In the genomic region with DNA sequence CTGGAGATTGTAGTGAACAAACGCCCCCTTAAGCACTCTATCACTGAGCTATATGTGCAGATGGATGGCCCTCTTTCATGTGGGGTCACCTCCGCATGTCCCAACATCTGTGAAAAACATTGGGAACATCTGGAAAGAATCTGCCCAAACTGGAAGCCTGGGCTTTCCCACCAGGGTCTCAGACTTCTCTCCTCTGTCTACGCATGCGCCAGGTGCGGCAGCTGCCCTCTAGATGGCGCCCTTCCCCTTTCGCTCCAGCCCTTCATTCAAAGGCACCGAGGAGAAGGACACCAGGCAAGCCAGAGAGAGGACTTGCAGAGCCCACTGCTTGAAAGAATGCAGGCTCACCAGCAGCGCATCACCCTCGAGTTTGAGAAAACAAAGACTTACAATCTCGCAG, we compare ENCODE assay signal across 7 mouse cellular contexts. TPM values are rescaled to one million over a fixed set of nuclear protein-coding genes. Genes with fewer than 3 reads are reported as not detected.
DNase-seq lines count a peak whose midpoint lies in the region; ATAC-seq lines count a peak whose summit lies in the region.

No protein-coding gene starts in this region.

- 2% methylated on average over 11 of the region's 11 CpGs for WGBS in embryonic facial prominence, embryonic 10.5 days
- 2% methylated on average over 11 of the region's 11 CpGs for WGBS in limb, embryonic 11.5 days
- 5% methylated on average over 11 of the region's 11 CpGs for WGBS in midbrain, embryonic 13.5 days

- peak; percentile 86 for DNase-seq in adrenal gland, adult 2 months
- peak; percentile 96 for DNase-seq in embryonic facial prominence, embryonic 10.5 days (ENCODE audit: low spot score)
- DNase-seq in heart, adult 11 months: peak; percentile 97
- peak; percentile 75 for DNase-seq in kidney, adult 11 months
- peak; percentile 98 for DNase-seq in limb, embryonic 11.5 days (ENCODE audit: low spot score)
- peak; percentile 79 for DNase-seq in spleen, adult 12 weeks (ENCODE audit: low spot score)

- H3K36me3 ChIP-seq in embryonic facial prominence, embryonic 10.5 days (replicated peaks): no peaks in the 10 kb centered on the region
- no peaks in the 10 kb centered on the region for H3K36me3 ChIP-seq in limb, embryonic 11.5 days (ENCODE audit: control insufficient read depth, insufficient read depth, low read length)
- no peaks in the 10 kb centered on the region for H3K36me3 ChIP-seq in midbrain, embryonic 13.5 days

- peak overlapping the region; percentile 7; the same call in 1 of the 2 replicates for H3K27ac ChIP-seq in embryonic facial prominence, embryonic 10.5 days (replicated peaks)
- H3K27ac ChIP-seq in limb, embryonic 11.5 days (replicated peaks; ENCODE audit: low read depth, low read length): no peak overlapping the region
- no peak overlapping the region for H3K27ac ChIP-seq in midbrain, embryonic 13.5 days

- no peaks in the 10 kb centered on the region for H3K9me3 ChIP-seq in embryonic facial prominence, embryonic 10.5 days
- no peaks in the 10 kb centered on the region for H3K9me3 ChIP-seq in limb, embryonic 11.5 days (ENCODE audit: control insufficient read depth, low read length)
- no peaks in the 10 kb centered on the region for H3K9me3 ChIP-seq in midbrain, embryonic 13.5 days

- H3K27me3 ChIP-seq in embryonic facial prominence, embryonic 10.5 days (replicated peaks; ENCODE audit: low read depth, poor library complexity, severe bottlenecking): no peaks in the 10 kb centered on the region
- H3K27me3 ChIP-seq in limb, embryonic 11.5 days (ENCODE audit: control insufficient read depth, insufficient read depth, low read length): no peaks in the 10 kb centered on the region
- no peaks in the 10 kb centered on the region for H3K27me3 ChIP-seq in midbrain, embryonic 13.5 days

- H3K4me3 ChIP-seq in embryonic facial prominence, embryonic 10.5 days: peak overlapping the region; percentile 9; the same call in 1 of the 2 replicates
- no peak overlapping the region for H3K4me3 ChIP-seq in limb, embryonic 11.5 days (ENCODE audit: low read depth, low read length)
- H3K4me3 ChIP-seq in midbrain, embryonic 13.5 days (replicated peaks): no peak overlapping the region

- no peak overlapping the region for H3K9ac ChIP-seq in limb, embryonic 11.5 days (ENCODE audit: low read length)
- H3K9ac ChIP-seq in midbrain, embryonic 13.5 days (replicated peaks): no peak overlapping the region

- peaks cover 26% of the 10 kb centered on the region for H3K4me1 ChIP-seq in embryonic facial prominence, embryonic 10.5 days
- H3K4me1 ChIP-seq in limb, embryonic 11.5 days (ENCODE audit: control insufficient read depth, insufficient read depth, low read length): peaks cover 12% of the 10 kb centered on the region
- peaks cover 13% of the 10 kb centered on the region for H3K4me1 ChIP-seq in midbrain, embryonic 13.5 days (replicated peaks)

- no peak overlapping the region for H3K4me2 ChIP-seq in limb, embryonic 11.5 days (ENCODE audit: low read depth, severe bottlenecking)
- no peak overlapping the region; the same call in 1 of the 2 replicates for H3K4me2 ChIP-seq in midbrain, embryonic 13.5 days (replicated peaks)

- ATAC-seq in limb, embryonic 11.5 days (ENCODE audit: insufficient number of reproducible peaks, low FRiP score, low TSS enrichment, low read depth): peak; percentile 58; the same call in 1 of the 2 replicates
- peak; percentile 64 for ATAC-seq in midbrain, embryonic 13.5 days

RNA-seq across cellular contexts. Expression of a gene that starts 8.7 kb away (rescaled TPM):
- 1 to 10 TPM; 1.8 to 5.1 TPM for total RNA-seq in adrenal gland, adult 2 months (2021)
- 2.9 and 3.0 TPM in 2 replicates for polyA plus RNA-seq in adrenal gland, adult 2 months (2012; rRNA removed)
- polyA plus RNA-seq in embryonic facial prominence, embryonic 10.5 days (2016; fragmentation: Nextera tagmentation; extraction: Ambion mirVana): 6.2 TPM in 2 replicates
- 4.7 and 5.7 TPM in 2 replicates for polyA plus RNA-seq in limb, embryonic 11.5 days (2014; fragmentation: Nextera tagmentation; extraction: Ambion mirVana)
- 3.8 and 4.0 TPM in 2 replicates for polyA plus RNA-seq in midbrain, embryonic 13.5 days (2015; fragmentation: Nextera tagmentation; extraction: Ambion mirVana)

RNA-seq across cellular contexts. Expression of a gene that starts 20.2 kb away (rescaled TPM):
- 10 to 100 TPM; 31.5 to 70.5 TPM for total RNA-seq in adrenal gland, adult 2 months (2021)
- polyA plus RNA-seq in adrenal gland, adult 2 months (2012; rRNA removed): 235 and 298 TPM in 2 replicates
- 593 and 611 TPM in 2 replicates for polyA plus RNA-seq in embryonic facial prominence, embryonic 10.5 days (2016; fragmentation: Nextera tagmentation; extraction: Ambion mirVana)
- polyA plus RNA-seq in limb, embryonic 11.5 days (2014; fragmentation: Nextera tagmentation; extraction: Ambion mirVana): 534 and 581 TPM in 2 replicates
- 175 and 214 TPM in 2 replicates for polyA plus RNA-seq in midbrain, embryonic 13.5 days (2015; fragmentation: Nextera tagmentation; extraction: Ambion mirVana)

RNA-seq across cellular contexts. Expression of a gene that starts 42.7 kb away (rescaled TPM):
- total RNA-seq in adrenal gland, adult 2 months (2021): 1 to 10 TPM; 1.4 to 3.6 TPM
- 3.2 and 4.2 TPM in 2 replicates for polyA plus RNA-seq in adrenal gland, adult 2 months (2012; rRNA removed)
- 4.2 and 5.3 TPM in 2 replicates for polyA plus RNA-seq in embryonic facial prominence, embryonic 10.5 days (2016; fragmentation: Nextera tagmentation; extraction: Ambion mirVana)
- polyA plus RNA-seq in limb, embryonic 11.5 days (2014; fragmentation: Nextera tagmentation; extraction: Ambion mirVana): 3.0 and 3.2 TPM in 2 replicates
- polyA plus RNA-seq in midbrain, embryonic 13.5 days (2015; fragmentation: Nextera tagmentation; extraction: Ambion mirVana): 3.9 and 4.5 TPM in 2 replicates
